Mouse (Mus musculus) right cerebral cortex, postnatal 10 days (tissue): ENCODE results near the gene Afm.

Source experiments
- DNase-seq, 2 experiments: peaks; one replicate each; pipeline ENCODE4 v3.0.0; 2021; ENCODE audit warnings: low spot score in 2 of 2

The Afm gene

GRCm38 (mm10) chr5:90518356-90519100 lies at the start of gene Afm:
Gene Afm (plus strand): TSS chr5:90518932.
- no peak for DNase-seq

GRCm38 (mm10) chr5:90470836-90471235 lies 47.9 kb upstream of the Afm start:
- no peak for DNase-seq

GRCm38 (mm10) chr5:90473902-90474301 lies 44.8 kb upstream of the Afm start:
- DNase-seq = no peak

- DNase-seq = no peak
Measured at GRCm38 (mm10) chr5:90474369-90474768, 44.4 kb upstream of the Afm start.

- no peak for DNase-seq
Measured at GRCm38 (mm10) chr5:90476741-90477140, 42.0 kb upstream of the Afm start.

GRCm38 (mm10) chr5:90477308-90478140 lies 41.2 kb upstream of the Afm start:
- no peak for DNase-seq

- no peak for DNase-seq
Measured at GRCm38 (mm10) chr5:90478886-90479285, 39.8 kb upstream of the Afm start.

- no peak for DNase-seq
Measured at GRCm38 (mm10) chr5:90485597-90485996, 33.1 kb upstream of the Afm start.

- no peak for DNase-seq
Measured at GRCm38 (mm10) chr5:90488323-90488722, 30.4 kb upstream of the Afm start.

GRCm38 (mm10) chr5:90490518-90490917 lies 28.2 kb upstream of the Afm start, which contains the start of gene Afp:
Gene Afp (plus strand): TSS chr5:90490737.
- no peak for DNase-seq

- DNase-seq = no peak
Measured at GRCm38 (mm10) chr5:90492440-90492839, 26.3 kb upstream of the Afm start.

- no peak for DNase-seq
Measured at GRCm38 (mm10) chr5:90494308-90494707, 24.4 kb upstream of the Afm start.

- peak; percentile 55 to 57 for DNase-seq
Measured at GRCm38 (mm10) chr5:90499509-90499908, 19.2 kb upstream of the Afm start.

- peak; percentile 78 to 87 for DNase-seq
Measured at GRCm38 (mm10) chr5:90500714-90501113, 18.0 kb upstream of the Afm start.

GRCm38 (mm10) chr5:90501752-90502151 lies 17.0 kb upstream of the Afm start:
- no peak for DNase-seq

GRCm38 (mm10) chr5:90504742-90505141 lies 14.0 kb upstream of the Afm start:
- DNase-seq = no peak

GRCm38 (mm10) chr5:90506507-90506906 lies 12.2 kb upstream of the Afm start:
- DNase-seq = no peak

GRCm38 (mm10) chr5:90507411-90507949 lies 11.3 kb upstream of the Afm start:
- no peak for DNase-seq

GRCm38 (mm10) chr5:90509828-90510592 lies 8.7 kb upstream of the Afm start:
- DNase-seq = no peak

- peak in 1 of 2 experiments; percentile 23 for DNase-seq
Measured at GRCm38 (mm10) chr5:90512288-90512955, 6.3 kb upstream of the Afm start.

GRCm38 (mm10) chr5:90515561-90515960 lies 3.2 kb upstream of the Afm start:
- DNase-seq = no peak
